ENCODE assay signal across 1 mouse cellular context in genomic region chr12:76750866-76751459, GRCm38 (mm10).
TF ChIP-seq lines count a peak whose summit lies in the region.

No protein-coding gene starts in this region.

TF ChIP-seq in CH12.LX, 34 proteins besides CTCF, POLR2A, EP300 and RAD21 (continued from another document):
- no peak for TF ChIP-seq UBTF (IDR thresholded peaks at IDR 0.05; ENCODE audit: low read depth, low read length)
